Mouse (Mus musculus) embryonic fibroblast, embryonic 13.5 days (primary cell): ENCODE results near the gene Vdac2. TPM values are rescaled to one million over a fixed set of nuclear protein-coding genes. Genes with fewer than 3 reads are reported as not detected.

Experiments
- H3K27ac ChIP-seq: 2 replicates; pipeline ENCODE4 v1.5.1; 2012; ENCODE audit warnings: low read length, control low read depth, inconsistent platforms; ENCODE audit not compliant: insufficient read depth
- H3K4me1 ChIP-seq: 2 replicates; pipeline ENCODE4 v1.6.1; 2011; ENCODE audit warnings: low read length; ENCODE audit not compliant: control insufficient read depth, insufficient read depth
- H3K4me3 ChIP-seq: 2 replicates; pipeline ENCODE4 v1.5.1; 2011; ENCODE audit warnings: mild to moderate bottlenecking, control low read depth, low read length; ENCODE audit not compliant: insufficient read depth
- CTCF ChIP-seq: IDR thresholded peaks from 2 replicates; pipeline ENCODE4 v1.5.1; 2011; ENCODE audit warnings: mild to moderate bottlenecking, control low read depth, low read length, moderate library complexity, borderline replicate concordance; ENCODE audit not compliant: insufficient read depth
- POLR2A ChIP-seq: IDR thresholded peaks from 2 replicates; pipeline ENCODE4 v1.6.1; 2011; ENCODE audit warnings: low read depth, mild to moderate bottlenecking, control low read depth, low read length, moderate library complexity
- polyA plus RNA-seq: library from polyadenylated mRNA; stranded (reverse); fragments of >200 nt; gene quantifications from 2 replicates; pipeline ENCODE4 v1.2.4, GENCODE M21; 2011; ENCODE audit warnings: low read depth; ENCODE audit not compliant: missing spikeins, insufficient read length

The Vdac2 gene
- polyA plus RNA-seq, 1 experiment: 232 TPM

DNA sequence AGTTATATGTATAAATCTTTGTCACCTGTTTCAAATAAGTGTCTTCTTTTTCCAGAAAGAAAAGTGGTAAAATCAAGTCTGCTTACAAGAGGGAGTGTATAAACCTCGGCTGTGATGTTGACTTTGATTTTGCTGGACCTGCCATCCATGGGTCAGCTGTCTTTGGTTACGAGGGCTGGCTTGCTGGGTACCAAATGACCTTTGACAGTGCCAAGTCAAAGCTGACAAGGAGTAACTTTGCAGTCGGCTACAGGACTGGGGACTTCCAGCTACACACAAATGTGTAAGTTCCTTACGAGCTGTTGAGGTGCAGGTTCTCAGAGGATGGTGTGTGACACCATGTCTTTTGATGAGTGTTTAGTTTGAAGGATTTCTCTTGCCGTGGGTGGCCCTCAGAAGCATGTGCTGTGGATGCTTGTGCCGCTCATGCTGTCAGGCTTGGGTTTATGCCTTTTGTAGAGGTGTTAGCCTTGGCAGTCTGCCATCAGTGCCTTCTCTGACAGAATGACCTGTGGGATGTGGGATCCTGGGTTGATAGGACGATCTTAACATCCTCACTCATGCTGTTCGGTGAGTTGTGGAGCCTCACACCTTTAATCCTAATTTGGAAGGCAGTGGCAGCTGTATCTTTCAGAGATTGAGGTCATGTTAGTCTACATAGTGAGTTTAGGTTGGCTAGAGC is 13.4 kb downstream of the Vdac2 start:
- H3K4me3 ChIP-seq: no peak overlapping the region
- TF ChIP-seq POLR2A: no peak
- no peak for TF ChIP-seq CTCF

GRCm38 (mm10) chr14:21841819-21842592 is 17.0 kb downstream of the Vdac2 start:
- TF ChIP-seq POLR2A (no peak), CTCF (no peak)
- no peak overlapping the region for H3K27ac ChIP-seq
- H3K4me1 ChIP-seq: no peaks in the 10 kb centered on the region
- no peak overlapping the region for H3K4me3 ChIP-seq

More for the DNA sequence above, 13.4 kb downstream of the Vdac2 start:
- no peak overlapping the region for H3K27ac ChIP-seq
- no peaks in the 10 kb centered on the region for H3K4me1 ChIP-seq

GRCm38 (mm10) chr14:21843263-21843662 is 18.2 kb downstream of the Vdac2 start:
- no peak overlapping the region for H3K4me3 ChIP-seq
- no peak for TF ChIP-seq POLR2A
- no peak for TF ChIP-seq CTCF
- H3K4me1 ChIP-seq: no peaks in the 10 kb centered on the region
- H3K27ac ChIP-seq: no peak overlapping the region

DNA sequence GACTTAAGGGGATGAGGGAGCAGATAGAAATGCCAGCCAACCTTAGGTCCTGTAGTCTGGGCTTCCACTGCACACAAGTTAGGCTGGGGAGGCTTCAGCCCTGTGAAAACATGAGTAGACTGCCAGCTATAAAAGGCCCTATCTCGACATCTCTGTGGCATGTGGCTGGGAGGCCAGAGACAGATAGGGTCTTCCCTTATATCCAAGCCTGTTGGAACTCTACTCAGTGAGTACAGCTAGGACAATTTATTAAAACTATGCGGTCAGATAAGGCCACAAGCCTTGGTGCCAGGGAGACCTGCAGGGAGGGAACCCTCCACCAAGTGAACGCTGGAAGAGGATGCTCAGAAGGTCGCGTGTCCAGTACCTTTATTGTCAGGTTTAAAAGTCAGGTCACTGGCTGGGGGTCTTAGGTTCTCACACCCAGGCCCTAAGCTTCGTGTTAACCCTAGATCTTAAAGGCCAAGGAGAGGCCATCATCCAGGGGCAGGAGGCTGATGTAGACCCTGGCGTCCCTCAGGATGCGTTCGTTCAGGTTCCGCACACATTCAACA is 21.9 kb downstream of the Vdac2 start:
- no peak overlapping the region for H3K4me3 ChIP-seq
- no peaks in the 10 kb centered on the region for H3K4me1 ChIP-seq
- TF ChIP-seq POLR2A: no peak
- H3K27ac ChIP-seq: no peak overlapping the region

GRCm38 (mm10) chr14:21847381-21848165 is 22.5 kb downstream of the Vdac2 start:
- no peak for TF ChIP-seq CTCF
- TF ChIP-seq POLR2A: peak; percentile 49; the same call in 1 of the 2 replicates
- Histone ChIP-seq H3K4me1 (no peaks in the 10 kb centered on the region), H3K4me3 (peak overlapping the region; percentile 51), H3K27ac (peak overlapping the region; percentile 31; the same call in 1 of the 2 replicates)

DNA sequence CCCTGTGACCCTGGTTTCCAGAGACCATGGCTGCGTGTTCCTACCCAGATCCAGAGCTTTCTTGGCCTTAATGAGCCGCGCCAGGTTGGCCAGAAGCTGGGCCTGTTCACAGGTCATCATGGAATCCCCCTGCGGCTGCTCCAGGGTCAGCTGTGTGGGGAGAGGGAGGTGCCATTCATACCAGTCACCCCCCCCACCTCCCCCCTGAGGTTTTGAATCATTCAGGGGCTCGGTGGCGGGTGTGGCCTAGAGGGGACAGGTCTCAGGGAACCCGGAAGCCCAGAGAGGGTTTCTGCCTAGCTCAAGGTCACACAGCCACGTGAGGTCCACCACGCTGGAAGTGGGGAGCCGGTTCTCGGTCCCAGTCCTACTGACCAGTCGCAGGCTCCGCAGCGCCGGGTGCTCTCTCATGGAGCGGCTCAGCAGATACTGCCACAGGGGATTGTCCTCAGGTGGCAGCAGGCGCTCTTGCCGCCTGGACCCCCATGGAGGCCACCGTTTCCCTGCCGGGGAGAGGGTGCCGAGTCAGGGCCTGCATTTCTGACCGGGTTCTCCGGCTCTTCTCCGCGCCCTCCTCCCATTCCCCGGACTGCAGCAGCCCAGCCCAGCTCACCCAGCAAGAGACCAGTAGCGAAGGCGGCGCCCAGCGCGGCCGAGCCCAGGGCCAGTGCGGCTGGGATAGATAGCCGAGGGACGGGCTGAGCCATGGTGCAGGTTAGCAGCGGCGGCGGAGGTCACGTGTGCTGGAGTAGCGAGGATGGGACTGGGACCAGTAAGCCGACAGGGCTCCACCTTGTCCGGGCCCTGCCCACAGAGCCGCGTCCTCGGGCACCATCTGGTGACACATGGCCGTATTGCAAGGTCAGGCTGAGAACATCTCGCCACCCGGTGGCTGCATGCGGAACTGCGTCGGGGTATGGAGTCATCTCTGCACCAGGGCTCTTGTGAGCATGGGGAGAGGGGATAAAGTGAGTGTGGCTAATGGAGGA is 23.4 kb downstream of the Vdac2 start, which contains the start of gene Comtd1:
TSS of gene Comtd1 (minus strand) at position 812 of the 989 bp plus-strand sequence.
- Histone ChIP-seq H3K27ac (peak within 1 kb of the TSS; percentile 31), H3K4me3 (peak within 1 kb of the TSS; percentile 51), H3K4me1 (no peaks in the 10 kb centered on the region)
- TF ChIP-seq POLR2A (peak; percentile 86), CTCF (peak; percentile 100)

DNA sequence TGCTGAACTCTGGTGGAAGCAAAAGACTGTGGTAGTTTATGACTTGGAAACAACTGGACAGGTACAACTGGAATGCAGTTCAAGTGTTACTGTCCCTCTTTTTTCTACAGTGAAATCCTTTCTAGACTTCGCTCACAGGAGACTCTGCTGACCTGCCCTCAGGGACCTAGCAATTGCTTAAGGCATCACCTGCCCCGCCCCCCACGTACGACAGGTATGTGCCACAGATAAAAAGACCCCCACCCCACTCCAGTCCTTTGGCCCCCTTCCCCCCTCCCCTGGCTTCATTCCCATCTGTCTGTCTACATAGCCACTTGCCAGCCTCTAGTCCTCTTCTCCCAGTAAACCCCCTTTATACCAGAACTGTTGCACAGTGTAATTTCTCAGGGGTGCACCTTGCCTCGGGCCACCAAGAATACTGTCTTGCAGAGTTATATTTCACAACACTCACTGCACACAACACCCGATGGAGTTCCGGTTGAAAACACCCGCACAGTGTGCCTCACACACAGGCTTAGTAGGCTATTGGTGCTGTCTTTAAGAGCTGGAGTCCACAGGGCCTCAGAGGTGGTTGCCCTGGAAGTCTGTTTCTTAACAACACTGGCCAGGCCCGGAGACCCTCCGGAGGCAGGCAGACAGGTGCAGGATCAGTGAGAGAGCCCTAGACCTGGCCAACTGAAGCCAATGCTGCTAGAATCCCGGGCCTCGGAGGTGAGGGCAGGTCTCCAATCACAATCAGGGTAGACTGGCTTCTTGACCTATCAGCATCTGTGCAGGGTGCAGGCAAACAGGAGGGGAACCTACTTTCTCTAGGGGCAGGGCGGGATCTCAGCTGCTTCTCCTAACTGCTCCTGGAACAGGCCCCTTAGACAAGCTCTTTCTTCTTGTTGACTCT is 24.7 kb downstream of the Vdac2 start:
- no peaks in the 10 kb centered on the region for H3K4me1 ChIP-seq
- no peak overlapping the region for H3K4me3 ChIP-seq
- TF ChIP-seq POLR2A: no peak
- no peak for TF ChIP-seq CTCF
- H3K27ac ChIP-seq: no peak overlapping the region

- H3K4me1 ChIP-seq: no peaks in the 10 kb centered on the region
Measured at GRCm38 (mm10) chr14:21850419-21851127, 25.5 kb downstream of the Vdac2 start.

More at GRCm38 (mm10) chr14:21850419-21851127, 25.5 kb downstream of the Vdac2 start:
- no peak overlapping the region for H3K27ac ChIP-seq
- TF ChIP-seq CTCF (no peak), POLR2A (no peak)
- no peak overlapping the region for H3K4me3 ChIP-seq
